Mouse (Mus musculus) kidney, adult 2 months (tissue): Measurements from ENCODE around the gene Lfng.

ENCODE experiments used
- CTCF ChIP-seq: fragments of 200-500 bp; conservative IDR thresholded peaks from 2 replicates; pipeline ENCODE4 v1.5.1; 2011; ENCODE audit warnings: low read depth, mild to moderate bottlenecking, control low read depth, low read length, moderate library complexity, mixed read lengths; ENCODE audit not compliant: insufficient read depth, insufficient read length
- POLR2A ChIP-seq: fragments of 200-500 bp; IDR thresholded peaks from one replicate; pipeline ENCODE4 v1.6.1; 2011; ENCODE audit warnings: low read depth, low read length, control low read depth

DNA sequence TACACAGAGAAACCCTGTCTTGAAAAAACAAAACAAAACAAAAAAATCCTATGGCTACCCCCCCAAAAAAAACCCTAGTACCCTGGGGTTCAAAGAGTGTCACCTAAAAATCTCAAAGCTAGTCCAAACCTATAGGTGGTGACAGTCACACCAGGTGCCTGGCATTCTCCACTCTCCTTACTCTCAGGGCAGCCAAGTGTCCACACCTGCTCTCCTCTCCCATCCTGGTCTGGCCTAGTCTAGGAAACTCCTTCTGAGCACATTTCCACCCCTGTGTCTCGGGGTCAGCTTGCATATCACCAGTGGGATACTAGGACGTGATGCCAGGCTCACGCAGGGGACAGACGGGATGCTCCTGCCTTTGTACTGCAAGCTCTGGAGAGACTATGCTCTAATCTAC lies 32.2 kb downstream of the Lfng start:
- no peak for TF ChIP-seq POLR2A
- TF ChIP-seq CTCF, result no peak
